Mouse (Mus musculus): ENCODE results near the gene Dclk1.

DNA sequence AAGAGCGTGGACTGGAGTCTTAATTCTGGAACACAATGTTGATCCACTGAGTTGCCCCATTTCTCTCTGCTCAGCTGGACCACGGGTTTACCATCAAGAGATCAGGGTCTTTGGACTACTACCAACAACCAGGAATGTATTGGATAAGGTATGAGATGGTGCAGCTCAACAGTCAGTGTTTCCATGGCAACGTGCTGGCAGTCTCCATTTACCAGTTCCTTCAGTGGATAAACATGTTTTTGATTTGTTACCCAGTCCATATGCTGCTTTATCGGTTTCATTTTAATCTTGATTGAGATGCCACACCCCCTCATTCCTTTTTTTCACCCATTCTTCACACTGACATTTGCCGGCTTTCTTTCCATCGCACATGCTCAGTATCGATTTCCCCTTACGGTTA is 279.6 kb downstream of the Dclk1 start:
- TF ChIP-seq GATA1 (IDR thresholded peaks at IDR 0.05; ENCODE audit: low read length), result no peak
- no peak for TF ChIP-seq TAL1 (IDR thresholded peaks at IDR 0.05; ENCODE audit: low read length)

Data from erythroblast, embryonic 14.5 days (primary cell).